Mouse (Mus musculus) intestine, postnatal 0 days (tissue): ENCODE results near the gene Nsrp1. TPM values are rescaled to one million over a fixed set of nuclear protein-coding genes. Genes with fewer than 3 reads are reported as not detected.
"Not testable (repeated sequence)": the region's sequence is repeated elsewhere in the genome, so short reads cannot be mapped to it uniquely, and the experiment has no call there.

Source experiments
- ATAC-seq: fragments of 200-750 bp; cut with Nextera tagmentation; 2 replicates; pipeline ENCODE4 v1.8.0; 2017; ENCODE audit warnings: mild to moderate bottlenecking, moderate TSS enrichment, moderate library complexity
- H3K27ac ChIP-seq: fragments of 300-500 bp; sonication (generic); 2 replicates; pipeline ENCODE4 v1.5.1; 2014; ENCODE audit warnings: mild to moderate bottlenecking, low read depth, low read length, moderate library complexity
- H3K27me3 ChIP-seq: fragments of 300-500 bp; sonication (generic); replicated peaks from 2 replicates; pipeline ENCODE4 v1.6.1; 2014; ENCODE audit warnings: low read length, mixed read lengths; ENCODE audit not compliant: control insufficient read depth, insufficient read depth
- H3K36me3 ChIP-seq: fragments of 300-500 bp; sonication (generic); 2 replicates; pipeline ENCODE4 v1.6.1; 2014; ENCODE audit warnings: mild to moderate bottlenecking, moderate library complexity; ENCODE audit not compliant: control insufficient read depth, insufficient read depth
- H3K4me1 ChIP-seq: fragments of 300-500 bp; sonication (generic); replicated peaks from 2 replicates; pipeline ENCODE4 v1.6.1; 2014; ENCODE audit warnings: antibody characterized with exemption, low read length, mixed read lengths; ENCODE audit not compliant: control insufficient read depth, insufficient read depth
- H3K4me2 ChIP-seq: fragments of 300-500 bp; sonication (generic); replicated peaks from 2 replicates; pipeline ENCODE4 v1.6.1; 2014; ENCODE audit warnings: low read depth, mild to moderate bottlenecking, moderate library complexity
- H3K4me3 ChIP-seq: fragments of 300-500 bp; sonication (generic); 2 replicates; pipeline ENCODE4 v1.5.1; 2014; ENCODE audit warnings: low read depth, low read length
- H3K9ac ChIP-seq: fragments of 300-500 bp; sonication (generic); 2 replicates; pipeline ENCODE4 v1.6.1; 2014; ENCODE audit warnings: mild to moderate bottlenecking, low read depth, low read length
- H3K9me3 ChIP-seq: fragments of 300-500 bp; sonication (generic); 2 replicates; pipeline ENCODE4 v1.6.1; 2016; ENCODE audit warnings: mixed run types; ENCODE audit not compliant: control insufficient read depth
- CTCF ChIP-seq: sonication (generic); IDR thresholded peaks from 2 replicates; pipeline ENCODE4 v1.5.1; 2016; ENCODE audit warnings: low read depth, mild to moderate bottlenecking, control low read depth, antibody characterized with exemption, moderate library complexity
- WGBS: fragments of 180-500 bp; shearing (Covaris S2); extraction: QIAGEN DNeasy Blood & Tissue Kit; methylation state at CpG from one replicate; pipeline ENCODE4 v1.1.7; 2014; 5-methylcytosine and 5-hydroxymethylcytosine counted together
- polyA plus RNA-seq: library from polyadenylated mRNA; unstranded; fragments of >200 nt; fragmentation: Nextera tagmentation; extraction: Ambion mirVana; gene quantifications from 2 replicates; pipeline ENCODE4 v1.2.1, GENCODE M21; 2015

The Nsrp1 gene
- polyA plus RNA-seq, 1 experiment from 2014 or later = 54.3 TPM

GRCm38 (mm10) chr11:77087004-77087403, 8.8 kb upstream of the Nsrp1 start:
- Histone ChIP-seq H3K4me3 (no peak overlapping the region), H3K27me3 (peaks cover 3% of the 10 kb centered on the region; the same call in 1 of the 2 replicates), H3K36me3 (no peaks in the 10 kb centered on the region), H3K27ac (no peak overlapping the region), H3K9me3 (no peaks in the 10 kb centered on the region), H3K9ac (no peak overlapping the region), H3K4me1 (no peaks in the 10 kb centered on the region), H3K4me2 (no peak overlapping the region)
- WGBS = 79% methylated on average over 2 of the region's 2 CpGs
- no peak for TF ChIP-seq CTCF
- no peak for ATAC-seq

- H3K4me3 ChIP-seq = no peak overlapping the region
- 60% methylated on average over 5 of the region's 5 CpGs for WGBS
- no peak for TF ChIP-seq CTCF
- peaks cover 3% of the 10 kb centered on the region; the same call in 1 of the 2 replicates for H3K27me3 ChIP-seq
- H3K4me2 ChIP-seq = no peak overlapping the region
- no peak overlapping the region for H3K27ac ChIP-seq
- no peaks in the 10 kb centered on the region for H3K36me3 ChIP-seq
- no peak overlapping the region for H3K9ac ChIP-seq
- ATAC-seq = no peak
- H3K9me3 ChIP-seq = no peaks in the 10 kb centered on the region
- H3K4me1 ChIP-seq = no peaks in the 10 kb centered on the region
Measured at GRCm38 (mm10) chr11:77084001-77084682, 5.9 kb upstream of the Nsrp1 start.

- Histone ChIP-seq H3K9me3 (no peaks in the 10 kb centered on the region), H3K36me3 (peaks cover 4% of the 10 kb centered on the region; the same call in 1 of the 2 replicates), H3K27ac (no peak overlapping the region), H3K4me1 (no peaks in the 10 kb centered on the region), H3K4me2 (no peak overlapping the region), H3K9ac (no peak overlapping the region), H3K4me3 (no peak overlapping the region), H3K27me3 (peaks cover 3% of the 10 kb centered on the region; the same call in 1 of the 2 replicates)
- no peak for TF ChIP-seq CTCF
- ATAC-seq = no peak
- 94% methylated on average over 1 of the region's 1 CpGs for WGBS
Measured at GRCm38 (mm10) chr11:77079361-77079760, 1.1 kb upstream of the Nsrp1 start.

- WGBS = 2% methylated on average over 16 of the region's 16 CpGs
- ATAC-seq = peak; percentile 25; the same call in 1 of the 2 replicates
Measured at GRCm38 (mm10) chr11:77077792-77078191, 443 bp downstream of the Nsrp1 start.

GRCm38 (mm10) chr11:77077331-77077730, 904 bp downstream of the Nsrp1 start:
- H3K9me3 ChIP-seq, H3K27ac ChIP-seq, H3K36me3 ChIP-seq, ATAC-seq, H3K4me1 ChIP-seq, H3K27me3 ChIP-seq: not testable (repeated sequence)
- 63% methylated on average over 4 of the region's 4 CpGs for WGBS
- Histone ChIP-seq H3K4me2 (peak overlapping the region; percentile 78), H3K9ac (peak overlapping the region; percentile 74; the same call in 1 of the 2 replicates), H3K4me3 (peak overlapping the region; percentile 76)

More at GRCm38 (mm10) chr11:77077792-77078191, 443 bp downstream of the Nsrp1 start:
- Histone ChIP-seq H3K4me1 (no peaks in the 10 kb centered on the region), H3K4me2 (peak overlapping the region; percentile 78), H3K27ac (peak overlapping the region; percentile 51), H3K27me3 (no peaks in the 10 kb centered on the region), H3K9me3 (no peaks in the 10 kb centered on the region), H3K36me3 (peaks cover 9% of the 10 kb centered on the region), H3K9ac (peak overlapping the region; percentile 74), H3K4me3 (peak overlapping the region; percentile 76)
- no peak for TF ChIP-seq CTCF

GRCm38 (mm10) chr11:77070721-77071120, 7.5 kb downstream of the Nsrp1 start:
- Histone ChIP-seq H3K9me3 (no peaks in the 10 kb centered on the region), H3K9ac (no peak overlapping the region), H3K4me2 (no peak overlapping the region), H3K4me3 (no peak overlapping the region), H3K36me3 (peaks cover 9% of the 10 kb centered on the region), H3K27ac (no peak overlapping the region), H3K27me3 (no peaks in the 10 kb centered on the region), H3K4me1 (no peaks in the 10 kb centered on the region)
- peak; percentile 62 for TF ChIP-seq CTCF
- no peak for ATAC-seq
- 71% methylated on average over 4 of the region's 4 CpGs for whole genome bisulfite sequencing
